Mouse (Mus musculus): Measurements from ENCODE around the gene Cyp2c23.
A peak's percentile ranks its signal among the peaks of the same experiment; 100 is the strongest.

Gene Cyp2c23

DNA sequence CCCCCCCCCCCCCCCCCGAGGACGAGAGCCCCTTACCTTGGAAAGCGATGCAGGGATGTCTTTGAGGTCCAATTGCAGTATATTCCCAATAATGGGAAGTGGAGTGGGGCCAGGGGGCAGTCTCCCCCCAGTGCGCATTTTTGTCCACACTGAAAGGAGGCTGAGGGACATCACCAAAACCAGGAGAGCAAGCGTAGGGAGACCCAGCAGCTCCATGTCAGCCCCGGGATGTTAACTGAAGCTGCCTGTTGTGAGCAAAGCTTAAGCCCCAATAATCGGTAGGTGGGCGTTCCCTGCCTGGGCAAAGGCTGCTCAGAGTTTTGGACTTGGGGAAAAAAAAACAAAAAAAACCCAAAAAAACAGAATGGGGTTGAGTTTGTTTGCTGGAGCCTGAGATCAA lies at the start of gene Cyp2c23:
Gene Cyp2c23 (minus strand): TSS at position 237 of the 400 bp plus-strand sequence.
- no peak for DNase-seq

- DNase-seq = no peak
These were observed 48.0 kb upstream of the Cyp2c23 start for GRCm38 (mm10) chr19:44077024-44077423.

- DNase-seq = no peak
These were observed 47.4 kb upstream of the Cyp2c23 start for GRCm38 (mm10) chr19:44076457-44076856.

DNA sequence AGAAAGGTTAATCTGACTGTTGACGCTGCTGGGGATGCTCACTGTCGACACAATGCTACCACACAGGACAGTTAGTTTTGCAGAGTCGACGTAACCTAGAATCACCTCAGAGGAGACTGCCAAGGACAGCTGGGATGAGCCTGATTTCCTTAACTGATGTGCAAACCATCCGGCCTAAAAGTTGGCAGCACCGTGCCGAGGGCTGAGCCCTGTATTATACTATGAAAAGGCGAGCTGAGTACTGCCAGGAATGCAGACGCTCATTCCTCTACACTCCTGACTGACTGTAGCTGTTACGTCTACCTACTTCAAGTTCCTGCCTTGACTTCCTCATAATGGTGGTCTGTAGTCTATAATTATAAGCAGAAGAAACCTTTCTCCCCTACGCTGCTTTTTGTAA lies 46.0 kb upstream of the Cyp2c23 start:
- DNase-seq = no peak

- no peak for DNase-seq
These were observed 42.2 kb upstream of the Cyp2c23 start for GRCm38 (mm10) chr19:44071166-44071565.

DNA sequence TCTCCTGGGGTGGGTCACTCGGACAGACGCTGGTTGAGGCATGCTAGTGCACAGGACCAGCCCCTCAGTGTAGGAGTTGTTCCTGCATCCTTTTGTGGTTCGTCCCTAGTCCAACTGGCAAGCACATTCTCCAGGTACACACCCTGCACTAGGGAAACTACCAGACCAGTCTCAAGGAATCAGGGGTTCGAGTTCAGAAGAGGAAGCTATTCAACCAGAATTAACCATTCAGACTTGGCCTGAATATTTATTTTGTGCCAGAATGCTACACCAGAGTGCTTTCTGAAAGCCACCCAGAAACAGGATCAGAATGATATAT lies 40.9 kb upstream of the Cyp2c23 start:
- no peak for DNase-seq

DNA sequence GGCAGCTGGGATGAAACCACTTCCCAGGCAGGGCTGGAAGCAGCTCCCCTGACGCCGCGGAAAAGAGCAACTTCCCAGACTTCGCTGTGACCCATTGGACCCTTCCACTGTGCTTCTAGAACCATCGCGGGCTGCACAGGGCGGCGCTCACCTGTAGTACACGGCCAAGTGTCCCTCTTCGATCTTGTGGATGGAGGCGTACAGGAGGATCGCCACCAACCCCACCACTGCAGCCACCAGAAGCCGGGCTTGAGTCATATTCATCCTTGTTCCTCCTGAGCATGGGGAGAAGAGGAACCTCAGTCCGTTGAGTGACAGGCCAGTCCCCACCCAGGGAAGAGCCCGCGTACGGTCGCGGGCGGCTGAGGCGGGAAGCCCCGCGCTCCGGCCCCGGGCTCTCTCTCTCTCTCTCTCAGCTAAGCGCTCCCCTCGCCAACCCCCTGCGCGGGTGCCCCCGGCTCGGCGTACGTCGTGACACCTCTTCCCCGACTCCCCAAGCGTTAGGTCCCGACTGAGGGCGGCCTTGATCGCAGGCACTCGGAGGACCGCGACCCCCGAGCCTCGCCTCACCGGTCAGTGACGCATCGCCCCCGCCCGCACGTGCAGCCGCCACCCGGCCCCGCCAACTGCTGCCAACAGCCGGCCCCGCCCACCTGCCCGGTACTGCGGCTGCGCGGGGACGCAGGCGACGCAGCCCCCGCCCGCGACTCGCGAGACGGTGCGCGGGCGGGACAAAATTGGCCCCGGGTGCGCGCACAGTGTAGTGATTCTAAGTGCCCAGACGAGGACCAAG lies 40.3 kb upstream of the Cyp2c23 start, which contains the start of gene Erlin1:
Gene Erlin1 (minus strand): TSS at position 665 of the 793 bp plus-strand sequence.
- peak; percentile 87 for DNase-seq

DNA sequence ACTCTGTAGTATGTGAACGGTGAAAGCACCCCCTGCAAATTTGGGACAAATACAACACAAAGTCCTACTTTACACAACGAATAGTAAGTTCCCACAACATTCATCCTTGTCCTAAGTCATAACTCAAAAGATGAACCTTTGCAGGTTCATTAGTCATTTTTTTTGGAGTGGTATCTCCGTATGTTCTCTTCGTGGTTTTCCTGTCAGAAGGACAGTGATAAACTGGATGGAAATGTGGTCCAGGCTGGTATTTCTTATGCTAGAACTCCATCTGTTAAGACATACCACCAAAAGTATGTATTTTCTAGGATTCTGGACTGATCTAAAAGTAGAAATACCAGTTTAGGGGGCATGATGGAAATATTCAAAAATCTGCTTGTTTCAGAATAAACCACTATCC lies 39.2 kb upstream of the Cyp2c23 start:
- DNase-seq = no peak

DNA sequence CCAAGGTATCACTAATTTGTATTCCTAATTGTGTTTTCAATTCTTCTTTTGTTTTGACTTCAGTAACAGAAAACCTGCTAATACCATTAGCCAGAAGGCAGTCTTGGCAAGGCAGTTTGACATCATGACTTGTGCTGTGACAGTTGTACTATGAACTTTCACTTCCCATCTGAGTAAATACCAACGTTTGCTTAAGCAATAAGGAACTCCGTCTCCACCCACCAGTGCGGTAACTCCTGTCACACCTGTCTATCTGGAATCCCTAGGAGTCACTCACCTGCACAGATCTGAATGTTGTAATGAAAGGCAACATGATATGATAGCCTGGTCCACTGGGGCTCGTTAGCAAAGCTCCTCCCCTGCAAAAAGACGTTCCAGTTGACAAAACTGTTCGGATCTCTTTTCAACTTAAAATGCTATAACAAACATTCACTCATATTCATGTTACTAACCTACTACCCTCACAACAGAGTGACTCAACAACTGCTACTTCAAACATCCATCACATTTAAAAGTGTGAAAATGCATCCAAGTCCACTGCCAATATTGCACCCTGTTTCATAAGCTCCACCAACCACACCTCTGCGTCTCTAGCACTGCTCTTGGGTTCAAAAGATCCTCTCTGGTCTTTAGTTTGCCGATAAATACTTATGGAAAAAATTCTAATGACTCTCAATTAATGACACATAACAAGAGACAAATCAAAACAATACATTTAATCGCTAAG lies 38.5 kb upstream of the Cyp2c23 start:
- no peak for DNase-seq

DNA sequence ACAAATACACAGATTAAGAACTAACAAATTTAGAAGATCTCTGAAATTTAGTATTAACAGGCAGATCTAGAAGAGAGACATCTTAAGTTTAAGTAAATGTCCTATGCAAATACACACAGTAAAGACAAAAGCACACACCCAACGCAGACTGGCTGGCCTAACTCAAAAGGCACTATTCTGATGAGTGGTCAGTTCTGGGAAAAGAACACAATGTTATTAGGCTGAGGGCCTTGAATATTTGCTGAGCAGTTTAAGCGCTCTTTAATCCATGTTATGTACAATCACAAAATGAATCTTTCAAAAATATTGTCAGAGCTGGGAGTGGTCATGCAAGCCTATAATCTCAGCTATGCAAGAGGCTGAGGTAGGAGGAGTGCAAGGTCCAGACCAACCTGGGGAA lies 35.7 kb upstream of the Cyp2c23 start:
- no peak for DNase-seq

- no peak for DNase-seq
These were observed 34.8 kb upstream of the Cyp2c23 start for GRCm38 (mm10) chr19:44063773-44064172.

- no peak for DNase-seq
These were observed 31.2 kb upstream of the Cyp2c23 start for GRCm38 (mm10) chr19:44060226-44060625.

DNA sequence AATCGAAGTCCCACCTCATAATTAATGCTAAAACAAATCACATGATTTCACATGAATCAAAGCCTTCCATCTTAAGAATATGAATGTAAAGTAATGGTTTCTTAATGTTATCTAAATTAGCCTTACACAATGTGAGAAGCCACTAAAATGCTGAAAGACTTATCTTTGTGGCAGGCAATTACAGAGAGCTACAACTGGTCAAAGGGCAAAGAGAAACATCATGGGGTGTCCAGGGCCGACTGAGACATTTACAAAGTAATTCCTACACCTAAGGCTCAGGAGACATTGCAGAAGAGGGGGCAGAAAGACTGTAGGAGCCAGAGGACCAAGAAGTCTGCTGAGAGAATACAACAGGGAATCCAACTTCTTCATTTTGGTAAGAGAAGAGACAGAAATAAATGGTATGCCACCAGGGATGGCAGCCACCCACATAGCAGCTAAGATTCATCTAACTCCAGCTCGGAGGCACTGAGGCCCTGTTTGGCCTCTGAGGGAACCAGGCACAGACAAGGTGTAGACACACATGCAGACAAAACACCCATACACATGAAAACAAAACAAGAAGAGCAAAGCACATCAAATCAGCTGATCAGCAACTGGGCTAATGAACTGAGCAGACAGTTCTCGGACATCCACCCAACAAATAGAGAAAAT lies 26.3 kb upstream of the Cyp2c23 start:
- no peak for DNase-seq

GRCm38 (mm10) chr19:44050388-44050787 lies 21.4 kb upstream of the Cyp2c23 start:
- DNase-seq = no peak

DNA sequence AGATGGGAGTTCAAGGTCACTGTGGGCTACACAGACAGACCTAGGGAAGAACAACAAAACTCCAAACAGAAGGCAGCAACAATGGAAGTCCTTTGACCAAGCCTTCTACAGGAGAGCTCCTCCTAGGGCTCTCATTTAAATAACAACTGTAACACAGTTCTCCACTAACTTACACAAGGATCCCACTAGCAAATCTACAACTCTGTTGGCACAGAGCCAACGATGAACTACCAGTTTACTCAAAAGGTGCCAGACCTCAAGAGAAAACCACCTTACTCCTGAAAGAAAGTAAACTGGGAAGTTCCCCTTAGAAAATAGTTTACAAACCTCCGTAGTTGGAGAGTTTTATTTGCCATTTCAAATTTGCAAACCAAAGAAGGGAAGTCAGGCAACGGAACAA lies 20.3 kb upstream of the Cyp2c23 start:
- DNase-seq = no peak

- DNase-seq = no peak
These were observed 16.8 kb upstream of the Cyp2c23 start for GRCm38 (mm10) chr19:44045847-44046246.

DNA sequence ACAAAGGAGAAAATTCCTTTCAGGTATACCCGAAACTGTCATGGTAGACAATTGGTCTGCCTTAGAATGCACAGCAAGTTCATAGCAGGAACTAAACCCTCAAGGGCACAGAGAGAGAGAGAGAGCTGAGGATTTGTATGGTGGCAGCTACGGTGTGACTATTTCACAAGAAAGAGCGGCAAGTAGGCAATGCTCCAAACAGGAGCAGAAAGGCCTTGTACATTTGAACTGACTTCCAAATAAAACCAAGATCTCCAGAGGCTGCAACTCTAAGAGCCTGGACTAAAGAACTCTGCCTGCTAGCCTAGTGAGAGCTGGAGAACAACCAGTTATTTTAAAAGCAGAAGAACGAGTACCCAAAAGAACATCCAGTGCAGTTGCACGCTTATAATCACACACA lies 13.1 kb upstream of the Cyp2c23 start:
- DNase-seq = no peak

DNA sequence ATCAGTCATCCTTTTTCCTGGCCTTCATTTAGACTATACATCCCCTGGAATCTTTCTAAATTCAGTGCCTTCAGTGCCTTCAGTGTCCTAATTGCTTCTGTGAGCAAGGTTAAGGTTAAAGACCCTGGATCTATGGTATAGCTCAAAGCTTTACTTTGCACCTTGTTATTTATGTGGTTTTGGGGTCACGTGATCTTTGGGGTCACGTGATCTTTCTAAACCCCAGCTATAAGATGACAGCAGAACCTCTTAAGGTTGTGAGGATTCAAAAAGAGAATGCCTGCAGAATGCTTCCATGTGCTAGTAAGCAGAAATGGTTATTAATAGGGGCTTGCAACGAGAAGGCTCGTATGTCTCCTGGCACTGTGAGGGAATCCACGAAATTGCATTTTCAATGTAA lies 4.4 kb upstream of the Cyp2c23 start:
- no peak for DNase-seq

DNA sequence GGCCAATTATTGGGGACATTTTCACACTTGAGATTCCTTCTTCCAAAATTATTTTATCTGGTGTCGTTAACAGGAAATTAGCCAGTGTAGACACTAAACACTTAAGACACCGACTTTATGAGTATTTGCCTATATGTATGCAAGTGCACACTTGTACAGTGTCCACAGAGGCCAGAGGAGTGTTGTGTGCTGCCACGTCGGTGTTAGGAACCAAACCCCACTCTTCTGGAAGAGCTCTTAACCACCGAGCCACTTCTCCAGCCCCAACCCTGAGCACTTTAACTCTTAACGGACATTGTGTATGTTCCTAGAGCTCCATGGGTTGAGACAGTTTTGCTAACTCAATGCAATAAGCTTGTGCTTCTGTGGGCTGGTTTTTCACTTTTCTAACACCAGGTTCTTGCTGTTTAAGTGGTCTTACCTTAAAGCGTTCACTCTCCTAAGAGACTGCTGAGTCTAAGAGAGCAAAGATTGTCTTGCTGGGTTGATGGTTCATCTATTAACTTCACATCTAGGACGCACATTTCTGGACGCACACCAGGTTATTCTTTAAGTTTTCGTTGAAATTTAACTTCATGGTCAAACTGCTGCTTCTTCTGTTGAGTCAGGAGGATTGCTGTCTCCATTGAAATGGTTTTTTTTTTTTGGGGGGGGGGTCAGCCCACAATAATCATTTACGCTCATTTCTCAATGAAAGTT lies 3.2 kb upstream of the Cyp2c23 start:
- DNase-seq = no peak

- DNase-seq = no peak
These were observed 1.0 kb upstream of the Cyp2c23 start for GRCm38 (mm10) chr19:44030024-44030423.

- no peak for DNase-seq
These were observed 2.0 kb downstream of the Cyp2c23 start for GRCm38 (mm10) chr19:44026956-44027530.

DNA sequence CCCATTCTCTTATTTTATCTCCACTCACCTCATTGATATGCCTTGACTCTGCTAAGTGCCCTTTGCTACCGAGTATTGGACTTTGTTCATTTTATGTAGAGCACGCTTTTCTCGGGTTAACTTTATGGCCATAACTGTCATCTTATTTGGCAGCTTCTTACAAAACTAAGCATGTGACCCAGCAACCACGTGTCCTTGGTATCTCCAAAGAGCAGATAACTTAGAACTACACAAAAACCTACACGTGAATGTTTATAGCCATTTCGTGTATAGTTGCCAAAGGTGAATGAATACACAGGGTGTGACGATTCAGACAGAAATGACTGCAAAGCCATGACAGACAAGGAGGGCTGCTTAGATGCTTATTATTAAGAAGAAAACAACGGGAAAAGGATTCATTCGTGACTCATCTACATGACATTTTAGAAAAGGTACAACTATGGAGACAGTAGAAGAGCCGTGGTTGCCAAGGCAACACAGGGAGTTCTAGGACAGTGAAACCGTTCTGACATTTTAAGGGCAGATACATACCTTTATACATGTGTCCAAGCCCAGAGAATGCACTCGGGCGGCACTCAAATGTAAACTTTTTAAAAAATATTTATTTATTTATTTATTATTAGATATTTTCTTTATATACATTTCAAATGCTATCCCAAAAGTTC lies 4.0 kb downstream of the Cyp2c23 start:
- no peak for DNase-seq
